Mouse (Mus musculus) frontal cortex, adult 2 months (tissue): Measurements from ENCODE around the gene Mtf1. TPM values are rescaled to one million over a fixed set of nuclear protein-coding genes. Genes with fewer than 3 reads are reported as not detected.

Source experiments
- DNase-seq, 2 experiments: peaks; one replicate each; pipeline ENCODE4 v3.0.0; 2022; ENCODE audit warnings: low spot score in 1 of 2; ENCODE audit errors: extremely low spot score in 1 of 2
- polyA plus RNA-seq: library from polyadenylated mRNA; depleted of rRNA; stranded (reverse); fragments of >200 nt; gene quantifications from 2 replicates; pipeline ENCODE4 v1.2.3, GENCODE M21; 2012

Mtf1 gene
- polyA plus RNA-seq, 1 experiment, result 13.2 TPM

DNA sequence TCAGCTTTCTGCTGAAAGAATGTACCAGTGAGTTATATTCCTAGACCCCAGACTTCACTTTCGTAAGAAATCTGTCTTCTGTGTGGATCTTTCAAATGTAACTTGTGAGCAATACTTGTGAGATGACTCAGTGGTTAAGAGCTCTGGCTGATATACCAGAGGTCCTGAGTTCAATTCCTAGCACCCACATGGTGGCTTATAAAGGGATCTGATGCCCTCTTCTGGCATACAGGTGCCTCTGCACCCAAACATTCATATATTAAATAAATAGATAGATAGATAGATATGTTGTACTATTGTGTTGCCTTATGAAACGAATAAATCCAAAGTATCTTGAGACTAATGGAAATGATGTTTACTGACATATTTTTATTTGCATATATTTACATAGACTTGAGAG lies 5.0 kb upstream of the Mtf1 start:
- DNase-seq, result no peak

DNA sequence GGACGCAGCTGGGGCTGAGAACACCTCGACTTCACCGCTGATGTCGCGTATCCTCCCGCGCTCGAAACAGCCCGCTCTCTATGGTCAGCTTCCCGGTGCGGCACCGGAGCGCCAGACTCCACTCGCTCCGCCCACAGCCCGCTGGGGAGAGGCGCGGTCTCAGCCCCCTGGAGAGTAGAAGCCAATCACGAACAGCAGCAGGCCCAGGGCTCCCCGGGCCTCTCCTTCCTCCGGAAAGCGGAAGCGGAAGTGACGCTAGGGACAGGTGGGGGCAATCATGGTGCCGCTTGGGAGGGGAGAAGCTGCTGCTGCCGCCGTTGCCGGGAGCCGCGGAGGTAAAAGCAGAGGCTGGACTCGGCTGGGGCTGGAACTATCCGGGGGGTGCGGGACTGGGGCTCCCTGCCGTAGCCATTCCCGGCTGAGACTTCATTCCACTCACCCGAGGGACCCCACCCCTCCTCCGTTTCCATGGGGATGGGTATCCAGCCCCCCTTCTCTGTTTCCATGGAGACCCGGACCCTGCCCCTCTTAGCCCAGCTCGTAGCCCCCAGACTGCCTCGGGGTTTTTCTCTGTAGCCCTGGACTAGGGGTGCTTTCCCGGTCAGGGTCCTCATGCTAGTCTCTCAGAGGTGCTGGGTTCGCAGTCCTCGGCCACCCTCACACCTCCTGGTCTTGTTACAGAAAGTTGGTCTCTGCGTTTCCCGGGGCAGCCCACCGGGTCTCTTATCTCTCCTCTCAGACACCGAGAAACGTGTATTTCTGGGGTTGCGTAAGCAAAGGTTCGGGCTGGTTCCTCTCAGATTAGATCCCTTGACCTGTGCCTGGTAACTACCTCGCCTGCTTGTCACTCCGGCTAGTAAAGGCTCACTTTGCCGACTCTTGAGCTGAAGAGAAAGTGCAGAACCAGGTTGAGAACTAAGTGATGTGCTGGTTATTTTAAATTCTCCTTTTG lies 681 bp downstream of the Mtf1 start:
- peak; percentile 94 to 96 for DNase-seq

DNA sequence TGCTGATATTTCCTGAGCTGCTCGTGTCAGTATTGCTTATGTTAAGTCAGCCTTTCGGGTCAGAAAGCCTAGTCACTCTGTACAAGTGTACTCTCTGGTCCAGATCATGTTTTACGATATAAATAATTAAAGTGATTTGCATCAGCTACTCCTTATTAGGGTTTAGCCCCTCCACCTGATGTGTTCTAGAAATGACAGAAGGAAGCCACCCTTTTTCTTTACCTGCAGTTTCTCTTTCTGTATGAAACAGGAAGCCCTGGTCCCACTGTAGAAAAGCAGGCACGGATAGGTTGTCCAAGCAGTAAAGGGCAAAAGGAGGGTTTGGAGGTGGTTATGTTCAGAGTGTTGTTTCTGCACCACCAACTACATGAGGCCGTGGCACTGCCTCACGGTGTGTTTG lies 1.5 kb downstream of the Mtf1 start:
- DNase-seq, result no peak

DNA sequence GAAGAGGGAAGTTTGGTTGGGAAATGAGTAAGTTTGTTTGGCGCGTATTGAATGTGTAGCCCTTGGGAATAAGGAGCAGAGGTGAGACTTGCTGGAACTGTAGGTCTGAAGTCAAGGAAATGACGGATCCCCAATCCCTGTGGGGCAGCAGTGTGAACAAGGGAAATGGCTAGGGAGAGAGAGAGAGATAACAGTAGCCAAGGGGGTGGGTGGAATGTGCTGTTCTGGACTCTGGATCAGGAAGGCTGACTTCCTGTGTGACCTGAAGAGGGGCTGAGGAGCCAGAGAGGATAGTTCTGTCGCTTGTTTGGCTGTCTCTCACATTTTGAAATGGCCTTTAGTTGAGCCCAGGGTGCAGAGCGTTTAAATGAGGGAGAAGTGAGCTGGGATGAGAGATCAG lies 6.6 kb downstream of the Mtf1 start:
- DNase-seq, result no peak

DNA sequence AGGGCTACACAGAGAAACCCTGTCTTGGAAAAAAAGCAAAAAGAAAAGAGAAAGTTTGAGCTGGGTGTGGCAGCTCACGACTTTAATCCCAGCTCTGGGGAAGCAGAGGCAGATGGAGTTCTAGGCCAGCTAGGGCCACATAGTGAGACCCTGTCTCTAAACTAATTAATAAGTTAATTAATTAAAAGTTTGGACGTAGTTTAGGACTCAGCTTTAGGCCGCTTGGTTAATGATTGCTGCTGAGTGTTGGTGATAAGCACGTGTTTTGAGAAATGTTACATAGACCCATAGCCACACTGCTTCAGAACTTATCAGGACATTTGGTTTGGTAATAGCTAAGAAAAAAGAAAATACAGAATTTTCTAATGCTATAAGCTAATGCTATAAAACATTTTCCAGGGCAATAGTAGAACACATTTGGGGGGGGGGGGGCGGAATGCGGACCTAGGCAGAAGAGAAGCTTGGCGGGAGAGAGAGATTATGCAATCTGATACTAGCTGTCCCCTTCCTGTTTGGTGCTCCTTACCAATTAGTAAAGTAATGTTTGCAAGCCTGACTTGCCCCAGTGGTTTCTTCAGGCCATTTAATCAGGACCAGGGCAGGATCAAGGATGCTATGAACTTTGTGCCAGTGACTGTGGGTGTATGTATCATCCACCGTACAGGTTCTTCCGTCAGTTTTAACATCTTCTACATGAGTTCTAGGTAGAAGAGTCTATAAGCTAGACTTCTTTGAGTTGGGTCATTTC lies 7.4 kb downstream of the Mtf1 start:
- no peak for DNase-seq

DNA sequence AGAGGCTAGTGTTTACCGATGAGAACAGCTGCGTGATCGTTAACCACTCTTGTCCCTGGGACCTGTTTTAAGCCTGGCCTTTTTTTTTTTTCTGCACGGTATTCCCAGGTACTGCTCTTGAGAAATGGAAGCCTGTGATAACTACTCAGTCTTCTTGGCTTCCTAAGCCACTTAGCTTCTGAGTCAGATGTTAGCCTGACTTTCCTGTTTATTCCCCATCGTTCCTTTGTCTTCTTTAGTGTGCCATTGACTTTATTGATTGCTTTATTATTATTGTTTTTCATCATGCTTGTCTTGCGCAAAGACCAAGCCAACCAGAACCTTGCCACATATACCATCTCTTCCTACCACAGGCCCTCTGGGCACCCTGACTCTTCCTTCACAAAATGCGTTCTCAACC lies 8.2 kb downstream of the Mtf1 start:
- DNase-seq, result no peak

DNA sequence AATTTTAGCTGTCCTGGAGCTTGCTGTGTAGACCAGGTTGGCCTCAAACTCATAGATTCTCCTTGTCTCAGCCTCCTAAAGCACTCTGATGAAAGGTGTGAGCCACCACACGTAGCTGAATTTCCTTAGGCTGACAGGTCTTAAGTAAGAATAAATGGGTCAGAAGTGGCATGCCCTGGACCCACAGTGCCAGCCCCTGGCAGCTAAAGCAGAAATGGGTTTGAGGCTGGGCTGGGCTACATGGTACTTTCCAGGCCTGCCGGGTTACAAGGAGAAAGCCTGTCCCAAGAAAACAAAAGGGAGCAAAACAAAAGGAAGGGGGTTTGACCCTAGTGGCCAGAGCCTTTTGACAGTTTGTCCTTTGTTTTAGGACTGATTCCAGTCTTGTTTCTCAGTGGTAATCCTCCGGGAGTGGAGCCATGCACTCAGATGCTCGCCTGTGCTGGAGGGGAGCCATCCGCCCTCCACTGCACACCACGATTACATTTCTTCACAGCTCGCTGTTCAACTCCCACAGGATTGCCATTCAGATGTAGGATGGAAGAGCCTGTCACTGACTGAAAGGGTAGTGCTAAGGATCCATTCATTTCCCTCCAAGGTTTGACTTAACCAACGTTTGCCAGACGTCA lies 9.6 kb downstream of the Mtf1 start:
- peak; percentile 41 to 78 for DNase-seq

DNA sequence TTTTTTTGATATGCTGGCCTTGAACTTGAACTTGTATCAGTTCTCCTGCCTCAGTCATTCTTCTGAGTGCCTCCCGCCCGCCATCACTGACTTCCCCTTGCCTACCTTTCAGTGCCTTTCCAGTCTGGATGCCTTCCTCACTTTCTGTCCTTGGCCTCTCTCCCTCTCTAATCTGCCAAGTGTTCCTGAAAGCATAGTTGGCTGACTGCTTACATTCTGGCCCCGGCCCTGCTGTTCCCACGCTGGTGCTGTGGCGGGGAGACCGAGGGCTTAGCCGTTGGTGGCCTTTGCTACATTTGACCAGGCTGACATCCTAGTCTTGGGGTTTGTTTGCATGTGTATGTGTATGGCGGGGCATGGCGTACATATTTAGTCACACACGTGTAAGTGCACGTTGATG lies 14.0 kb downstream of the Mtf1 start:
- DNase-seq, result no peak

DNA sequence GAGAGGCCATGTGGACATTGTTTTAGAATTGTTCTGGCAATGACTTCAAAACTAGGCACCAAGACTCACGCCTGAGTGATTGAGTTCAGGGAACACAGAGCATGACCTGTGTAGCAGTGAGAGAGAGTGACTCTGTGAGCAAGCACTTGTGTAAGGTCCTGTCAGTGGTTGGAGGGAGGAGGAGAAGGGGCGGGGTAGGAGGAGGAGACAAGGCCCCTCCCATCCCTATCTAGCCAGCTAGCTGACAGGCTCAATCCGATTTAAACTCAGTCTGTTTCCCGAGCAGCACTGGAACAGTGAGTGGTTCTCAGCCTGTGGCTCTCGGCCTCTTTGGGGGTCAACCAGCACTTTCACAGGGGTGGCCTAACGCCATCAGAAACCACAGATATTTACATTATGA lies 15.9 kb downstream of the Mtf1 start:
- no peak for DNase-seq

DNA sequence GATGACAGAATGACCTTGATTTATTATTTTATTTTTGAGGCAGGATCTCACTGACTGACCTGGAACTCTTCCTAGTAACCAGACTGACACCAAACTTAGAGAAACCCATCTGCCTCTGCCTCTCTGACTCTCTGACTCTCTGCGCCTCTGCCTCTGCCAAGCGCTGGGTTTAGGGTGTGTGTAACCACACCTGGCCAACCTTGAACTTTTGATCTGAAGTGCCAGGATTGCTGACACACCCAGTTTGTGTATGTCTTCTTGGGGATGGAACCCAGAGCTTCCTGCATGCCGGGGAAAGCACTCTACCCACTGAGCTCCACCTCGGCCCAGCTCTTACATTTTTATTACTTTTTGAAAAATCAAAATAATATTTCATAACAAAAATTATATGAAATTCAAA lies 16.9 kb downstream of the Mtf1 start:
- no peak for DNase-seq

DNA sequence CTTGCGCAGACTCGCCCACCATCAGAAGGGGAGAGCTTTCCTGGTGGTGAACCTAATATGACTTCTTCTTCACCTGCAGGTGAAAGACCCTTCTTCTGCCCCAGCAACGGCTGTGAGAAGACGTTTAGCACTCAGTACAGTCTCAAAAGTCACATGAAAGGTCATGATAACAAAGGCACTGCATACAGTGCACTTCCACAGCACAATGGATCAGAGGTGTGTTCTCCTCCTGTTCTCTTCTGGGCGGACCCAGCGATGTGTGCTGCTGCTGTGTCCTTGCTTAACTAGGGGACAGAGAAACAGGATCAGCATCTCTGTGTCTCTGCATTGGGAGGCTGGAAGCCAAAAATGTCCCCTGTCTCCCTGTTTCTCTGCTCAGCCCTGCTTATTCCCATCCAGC lies 23.1 kb downstream of the Mtf1 start:
- no peak for DNase-seq

DNA sequence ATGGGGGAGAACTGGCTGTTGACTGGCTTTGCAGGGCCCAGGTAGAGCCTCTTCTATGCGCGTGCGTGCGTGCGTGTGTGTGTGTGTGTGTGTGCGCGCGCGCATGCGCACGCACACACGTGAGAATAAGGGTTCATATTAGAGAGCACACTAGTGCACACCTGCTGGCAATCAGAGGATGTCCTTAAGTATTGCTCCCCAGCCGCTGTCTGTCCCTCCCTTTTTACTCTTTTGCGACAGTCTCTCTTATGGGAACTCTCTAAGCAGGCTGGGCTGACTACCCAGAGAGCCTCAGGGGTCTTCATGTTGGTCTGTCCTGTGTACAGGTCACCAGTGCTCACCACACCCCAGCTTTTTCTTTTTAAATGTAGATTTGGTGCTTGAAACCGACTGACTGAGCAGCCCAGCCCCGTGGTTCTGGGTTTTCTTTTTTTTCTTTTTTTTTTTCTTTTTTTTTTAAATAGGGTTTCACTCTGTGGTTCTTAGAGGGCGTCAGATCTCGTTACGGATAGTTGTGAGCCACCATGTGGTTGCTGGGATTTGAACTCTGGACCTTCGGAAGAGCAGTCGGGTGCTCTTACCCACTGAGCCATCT lies 23.6 kb downstream of the Mtf1 start:
- DNase-seq, result no peak

DNA sequence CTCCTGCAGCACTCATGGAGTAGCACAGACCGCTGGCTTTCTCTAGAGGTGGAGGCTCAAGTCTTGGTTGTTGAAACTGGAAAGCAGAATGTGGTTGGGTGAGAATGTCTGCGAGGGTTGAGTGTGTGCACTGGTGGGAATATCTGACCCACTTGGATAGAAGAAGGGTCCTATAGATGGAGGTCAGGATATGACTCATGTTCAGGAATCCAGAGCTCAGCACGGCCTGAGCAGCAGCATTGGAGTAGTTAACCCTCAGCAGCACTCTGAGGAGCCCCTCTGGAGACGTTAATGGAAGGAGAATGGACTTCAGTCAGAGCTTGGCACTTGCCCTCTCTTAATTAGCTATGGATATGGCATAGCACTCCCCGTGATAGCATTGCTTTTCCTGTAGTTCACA lies 27.8 kb downstream of the Mtf1 start:
- DNase-seq, result no peak

DNA sequence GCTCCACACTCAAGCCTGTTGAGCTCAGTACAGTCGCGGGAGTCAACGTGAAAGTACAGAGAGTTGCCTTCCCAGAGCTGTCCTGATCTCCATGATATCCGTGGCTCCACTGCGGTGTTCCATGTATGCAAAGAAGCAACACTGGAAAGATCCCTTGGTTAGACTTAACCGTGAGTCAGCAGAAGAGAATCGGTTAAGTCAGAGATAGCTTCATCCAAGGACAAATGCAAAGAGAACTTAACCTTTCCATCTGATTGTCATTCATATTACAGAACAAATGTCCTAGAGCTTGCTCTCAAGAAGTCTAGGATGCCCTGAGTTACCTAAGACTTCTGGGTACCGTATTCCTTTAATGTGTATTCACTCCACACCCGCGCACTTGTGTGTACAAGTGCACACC lies 30.9 kb downstream of the Mtf1 start:
- DNase-seq, result no peak

DNA sequence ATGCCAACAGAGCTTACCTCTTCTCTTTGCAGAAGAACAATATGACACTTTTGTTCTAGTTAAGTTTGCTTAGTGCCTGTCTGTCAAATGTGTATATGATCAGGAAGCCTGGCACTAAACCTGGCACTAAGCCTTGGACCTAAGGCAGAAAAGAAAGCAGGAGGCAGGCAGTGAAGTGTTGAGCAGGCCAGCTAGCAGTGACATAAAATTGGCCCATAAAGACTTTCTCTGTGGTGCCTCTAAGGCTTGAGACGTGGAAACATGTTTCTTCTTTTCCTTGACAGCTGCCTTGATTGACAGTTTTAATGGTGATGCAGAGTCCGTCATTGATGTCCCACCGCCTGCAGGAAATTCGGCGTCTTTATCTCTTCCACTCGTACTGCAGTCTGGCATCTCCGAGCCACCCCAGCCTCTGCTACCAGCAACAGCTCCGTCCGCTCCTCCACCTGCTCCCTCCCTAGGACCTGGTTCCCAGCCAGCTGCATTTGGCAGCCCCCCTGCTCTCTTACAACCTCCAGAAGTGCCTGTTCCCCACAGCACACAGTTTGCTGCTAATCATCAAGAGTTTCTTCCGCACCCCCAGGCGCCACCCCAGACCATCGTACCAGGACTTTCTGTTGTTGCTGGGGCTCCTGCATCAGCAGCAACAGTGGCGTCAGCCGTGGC lies 36.3 kb downstream of the Mtf1 start:
- no peak for DNase-seq

DNA sequence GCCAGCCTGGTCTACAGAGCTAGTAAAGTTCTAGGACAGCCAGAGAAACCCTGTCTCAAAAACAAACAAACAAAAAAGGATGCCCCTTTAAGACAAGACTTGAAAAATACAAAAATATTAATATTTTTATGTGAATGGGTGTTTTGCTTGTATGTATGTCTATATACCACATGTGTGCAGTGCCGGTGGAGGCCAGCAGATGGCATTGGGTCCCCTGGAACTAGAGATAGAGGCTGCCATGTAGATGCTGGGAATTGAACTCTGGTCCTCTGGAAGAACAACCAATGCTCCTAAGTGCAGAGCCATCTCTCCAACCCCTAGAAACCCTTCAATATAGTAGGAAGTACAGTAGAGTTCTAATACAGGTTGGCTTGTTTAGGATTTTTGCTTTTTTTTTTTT lies 39.1 kb downstream of the Mtf1 start:
- no peak for DNase-seq

DNA sequence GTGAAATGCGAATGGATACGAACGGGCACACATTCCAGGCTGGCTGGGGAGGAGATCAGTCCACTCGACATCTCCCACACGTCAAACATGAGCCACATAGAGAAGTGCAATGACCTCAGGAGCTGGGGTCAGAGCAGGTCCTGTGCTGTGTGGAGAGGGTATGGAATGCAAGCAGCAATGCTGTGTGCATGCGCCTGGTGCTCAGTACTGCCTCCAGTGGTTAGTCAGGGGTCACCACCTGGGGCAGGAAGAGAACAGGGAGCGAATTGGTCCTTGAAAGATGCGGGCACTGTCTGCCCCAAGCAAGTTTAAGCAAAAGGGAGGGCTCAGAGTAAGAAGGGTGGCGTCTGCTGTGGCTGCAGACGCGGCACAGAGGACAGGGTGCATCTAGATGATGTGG lies 41.6 kb downstream of the Mtf1 start:
- peak in 1 of 2 experiments; percentile 39 for DNase-seq

DNA sequence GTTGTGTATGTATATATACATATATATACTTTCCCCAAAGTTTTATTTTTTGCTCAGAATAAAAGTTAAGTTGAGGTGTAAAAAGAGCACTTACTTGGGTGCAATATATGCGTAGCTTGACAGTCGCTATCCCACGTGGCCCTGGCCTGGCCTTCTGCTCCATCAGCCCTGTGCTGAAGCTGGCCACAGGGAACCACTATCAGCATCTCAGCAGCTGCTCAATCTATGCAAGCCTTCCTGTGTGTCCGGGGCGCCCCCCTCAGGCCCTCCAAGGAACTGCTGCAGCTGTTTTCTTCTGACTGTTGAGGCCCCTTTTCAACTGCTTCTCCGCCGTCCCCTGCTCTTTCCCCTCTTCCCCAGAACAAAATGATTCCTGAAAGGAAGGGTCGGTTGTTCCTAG lies 45.7 kb downstream of the Mtf1 start:
- DNase-seq, result peak; percentile 69 to 93

DNA sequence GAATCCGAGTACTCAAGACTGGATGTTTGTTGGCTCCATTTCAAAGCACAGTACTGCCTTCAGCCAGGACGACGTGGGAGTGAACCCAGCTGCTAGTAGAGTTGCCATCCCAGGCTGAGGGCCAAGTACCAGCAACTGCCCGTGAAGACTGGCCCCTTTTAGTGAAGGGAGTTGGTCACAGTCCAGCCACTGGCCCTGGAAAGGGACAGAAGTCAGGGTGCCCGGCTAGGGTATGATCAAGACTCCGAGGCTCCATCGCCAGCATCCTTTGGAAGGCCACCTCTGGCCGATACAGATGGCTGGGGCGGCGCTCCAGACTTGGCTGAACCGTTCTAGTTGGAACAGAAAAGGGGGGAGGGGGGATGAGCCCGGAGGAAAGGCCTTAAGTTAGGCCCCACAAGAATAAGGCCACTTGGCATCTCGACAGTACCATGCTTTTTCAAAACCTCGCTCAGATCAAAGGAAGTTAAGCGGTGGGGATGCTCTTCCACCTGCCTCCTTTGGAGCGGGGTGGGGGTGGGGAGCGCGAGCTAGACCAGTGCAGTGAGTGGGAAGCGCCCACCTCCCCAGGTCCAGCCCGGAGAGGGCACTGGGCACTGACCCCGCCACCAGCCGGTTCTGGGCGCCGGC lies 47.8 kb downstream of the Mtf1 start:
- peak; percentile 71 to 80 for DNase-seq
